Mouse (Mus musculus): ENCODE measurements around the gene Ergic1.

DNA sequence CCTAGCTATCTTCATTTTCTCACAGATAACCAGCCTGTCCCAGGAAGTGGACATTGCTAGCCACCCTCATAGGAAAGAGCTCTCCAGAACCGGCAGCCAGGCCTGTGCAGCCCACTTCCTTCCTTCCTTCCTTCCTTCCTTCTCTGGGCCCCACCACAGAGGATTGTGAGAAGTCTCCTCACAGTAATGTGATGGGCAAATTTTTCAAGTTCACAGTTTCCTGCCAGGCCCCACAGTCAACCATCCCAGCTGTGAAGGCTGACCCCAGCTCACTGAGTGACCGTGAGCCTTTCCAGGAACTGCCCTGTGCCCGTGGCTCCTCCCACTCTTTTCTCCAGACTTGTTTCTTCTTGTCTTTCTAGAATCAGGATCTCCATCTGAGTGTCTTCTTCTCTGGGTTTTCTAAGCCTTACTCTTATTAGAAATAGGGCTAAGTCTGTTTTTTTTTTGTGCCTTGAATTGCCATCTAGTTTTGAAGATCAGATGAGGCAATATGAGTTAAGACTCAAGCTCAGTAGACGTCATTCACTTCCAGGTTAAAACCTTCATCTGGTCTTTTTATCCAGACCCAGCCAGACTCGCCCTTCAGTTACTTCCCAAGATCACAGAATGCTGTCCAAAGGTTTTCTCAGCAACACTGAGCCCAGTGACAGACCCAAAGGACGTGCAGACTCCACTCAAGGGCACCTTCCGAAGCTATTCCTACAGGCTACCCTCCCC lies 34.3 kb downstream of the Ergic1 start:
- no peak for TF ChIP-seq POLR2A (IDR thresholded peaks at IDR 0.05; ENCODE audit: borderline replicate concordance, extremely low read depth, low read depth, low read length)
- TF ChIP-seq CTCF (IDR thresholded peaks at IDR 0.05; ENCODE audit: insufficient read depth, low read length) = no peak

Data from lung, adult 2 months (tissue).